Mouse (Mus musculus): Measurements from ENCODE around the gene Kcna7. TPM values are rescaled to one million over a fixed set of nuclear protein-coding genes. Genes with fewer than 3 reads are reported as not detected.
A peak's percentile ranks its signal among the peaks of the same experiment; 100 is the strongest.

Kcna7 gene
- polyA plus RNA-seq, 1 experiment from 2014 or later, result not detected

DNA sequence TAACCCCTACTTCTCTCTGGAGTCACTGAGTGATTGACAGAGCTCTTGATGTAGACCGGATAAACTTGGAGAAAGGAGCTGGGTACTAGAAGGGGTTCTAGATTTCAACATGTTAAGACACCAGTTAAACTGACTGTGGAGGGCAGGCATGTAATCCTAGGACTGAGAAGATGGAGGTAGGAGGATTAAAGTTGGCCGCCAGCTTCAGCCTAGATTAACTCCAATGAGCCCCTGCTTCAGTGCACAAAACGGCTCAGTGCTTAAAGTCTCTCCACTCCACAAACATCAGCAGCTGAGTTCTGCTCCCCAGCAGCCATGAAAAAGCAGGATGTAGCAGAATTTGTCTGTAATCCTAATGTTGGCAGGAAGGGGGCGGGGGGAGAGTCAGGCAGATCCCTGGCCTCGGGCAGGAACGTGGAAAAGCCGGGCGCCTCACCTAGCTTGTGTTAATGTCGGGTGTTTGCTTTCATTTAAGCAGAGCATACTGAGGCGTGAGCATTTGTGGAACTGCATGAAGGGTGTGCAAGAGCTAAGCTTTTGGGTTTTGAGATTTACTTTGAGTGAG, 3.9 kb upstream of the Kcna7 start:
- H3K4me2 ChIP-seq, result no peak overlapping the region
- no peak overlapping the region for H3K9ac ChIP-seq (ENCODE audit: low read depth, low read length)

DNA sequence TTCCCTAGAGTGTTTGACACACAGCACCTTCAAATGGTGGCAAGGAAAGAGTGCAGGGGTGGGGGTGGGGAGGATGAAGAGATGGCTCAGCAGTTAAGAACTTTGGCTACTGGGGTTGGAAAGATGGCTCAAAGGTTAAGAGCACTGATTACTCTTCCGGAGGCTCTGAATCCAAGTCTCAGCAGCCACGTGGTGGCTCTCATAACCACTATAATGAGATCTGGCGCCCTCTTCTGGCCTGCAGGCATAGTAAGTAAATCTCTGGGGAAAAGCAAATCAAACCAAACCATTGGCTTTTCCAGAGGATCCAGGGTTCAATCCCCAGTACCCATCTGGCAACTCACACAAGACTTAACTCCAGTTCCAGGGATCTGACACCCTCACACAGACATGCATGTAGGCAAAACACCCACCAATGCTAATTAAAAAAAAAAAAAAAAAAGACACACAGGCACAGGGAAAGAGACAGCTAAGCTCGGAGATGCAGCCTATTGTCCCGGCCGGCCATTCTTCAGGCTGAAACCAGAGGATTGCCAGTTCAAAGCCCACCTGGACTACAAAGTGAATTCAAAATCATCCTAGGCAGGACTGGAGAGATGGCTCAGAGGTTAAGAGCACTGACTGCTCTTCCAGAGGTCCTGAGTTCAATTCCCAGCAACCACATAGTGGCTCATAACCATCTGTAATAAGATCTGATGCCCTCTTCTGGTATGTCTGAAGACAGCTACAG, 1.8 kb upstream of the Kcna7 start:
- no peaks in the 10 kb centered on the region for H3K36me3 ChIP-seq (ENCODE audit: control insufficient read depth, insufficient read depth, low read length)
- peaks cover 4% of the 10 kb centered on the region; the same call in 1 of the 2 replicates for H3K4me1 ChIP-seq (replicated peaks; ENCODE audit: control insufficient read depth, insufficient read depth, low read length)
- WGBS, result 43% methylated on average over 6 of the region's 6 CpGs
- no peak for ATAC-seq (replicated peaks; ENCODE audit: low FRiP score)
- no peak overlapping the region for H3K9ac ChIP-seq (ENCODE audit: low read depth, low read length)
- H3K4me3 ChIP-seq (ENCODE audit: low read depth, low read length), result no peak overlapping the region
- no peak overlapping the region for H3K27ac ChIP-seq (ENCODE audit: low read depth, low read length)
- peaks cover 36% of the 10 kb centered on the region for H3K27me3 ChIP-seq (replicated peaks; ENCODE audit: control insufficient read depth, insufficient read depth, low read length)
- no peak for DNase-seq (ENCODE audit: low spot score)
- H3K9me3 ChIP-seq (ENCODE audit: control insufficient read depth, low read length), result no peaks in the 10 kb centered on the region
- no peak overlapping the region for H3K4me2 ChIP-seq

More for the DNA sequence above, 3.9 kb upstream of the Kcna7 start:
- ATAC-seq (replicated peaks; ENCODE audit: low FRiP score) (no peak), DNase-seq (ENCODE audit: low spot score) (no peak)
- Histone ChIP-seq H3K4me3 (ENCODE audit: low read depth, low read length) (no peak overlapping the region), H3K36me3 (ENCODE audit: control insufficient read depth, insufficient read depth, low read length) (no peaks in the 10 kb centered on the region), H3K4me1 (replicated peaks; ENCODE audit: control insufficient read depth, insufficient read depth, low read length) (peaks cover 6% of the 10 kb centered on the region; the same call in 1 of the 2 replicates), H3K9me3 (ENCODE audit: control insufficient read depth, low read length) (no peaks in the 10 kb centered on the region), H3K27me3 (replicated peaks; ENCODE audit: control insufficient read depth, insufficient read depth, low read length) (peaks cover 15% of the 10 kb centered on the region), H3K27ac (ENCODE audit: low read depth, low read length) (no peak overlapping the region)
- WGBS, result 74% methylated on average over 10 of the region's 10 CpGs

DNA sequence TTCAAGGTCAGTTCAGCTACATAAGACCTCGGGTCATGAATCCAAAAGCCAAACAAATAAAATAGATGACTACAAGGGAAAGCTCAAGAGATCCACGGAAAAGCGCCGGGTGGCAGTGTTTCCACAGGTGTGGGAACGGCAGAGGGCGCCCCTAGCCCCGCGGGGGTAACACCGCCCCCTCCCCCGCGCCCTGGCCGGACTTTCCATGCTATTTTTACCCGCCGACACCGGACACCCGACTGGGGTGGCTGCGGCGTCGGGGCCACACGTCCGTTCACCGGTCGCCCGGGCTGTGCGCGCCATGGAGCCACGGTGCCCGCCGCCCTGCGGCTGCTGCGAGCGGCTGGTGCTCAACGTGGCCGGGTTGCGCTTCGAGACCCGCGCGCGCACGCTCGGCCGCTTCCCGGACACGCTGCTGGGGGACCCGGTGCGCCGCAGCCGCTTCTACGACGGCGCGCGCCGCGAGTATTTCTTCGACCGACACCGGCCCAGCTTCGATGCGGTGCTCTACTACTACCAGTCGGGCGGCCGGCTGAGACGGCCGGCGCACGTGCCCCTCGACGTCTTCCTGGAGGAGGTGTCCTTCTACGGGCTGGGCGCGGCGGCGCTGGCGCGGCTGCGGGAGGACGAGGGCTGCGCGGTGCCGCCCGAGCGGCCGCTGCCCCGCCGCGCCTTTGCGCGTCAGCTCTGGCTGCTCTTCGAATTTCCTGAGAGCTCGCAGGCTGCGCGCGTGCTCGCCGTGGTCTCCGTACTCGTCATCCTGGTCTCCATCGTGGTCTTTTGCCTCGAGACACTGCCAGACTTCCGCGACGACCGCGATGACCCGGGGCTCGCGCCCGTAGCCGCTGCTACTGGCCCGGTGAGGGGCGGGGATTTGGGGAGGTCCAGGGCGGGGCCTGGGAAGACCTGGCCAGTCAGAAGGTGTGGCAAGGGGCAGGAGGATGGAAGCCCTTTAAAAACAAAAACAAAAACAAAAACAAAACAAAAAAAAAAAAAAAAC, 1.0 kb downstream of the Kcna7 start:
- H3K36me3 ChIP-seq (ENCODE audit: control insufficient read depth, insufficient read depth, low read length), result no peaks in the 10 kb centered on the region
- DNase-seq (ENCODE audit: low spot score), result no peak
- H3K4me3 ChIP-seq (ENCODE audit: low read depth, low read length), result peak overlapping the region; percentile 45
- H3K4me1 ChIP-seq (replicated peaks; ENCODE audit: control insufficient read depth, insufficient read depth, low read length), result peaks cover 4% of the 10 kb centered on the region; the same call in 1 of the 2 replicates
- peaks cover 63% of the 10 kb centered on the region for H3K27me3 ChIP-seq (replicated peaks; ENCODE audit: control insufficient read depth, insufficient read depth, low read length)
- ATAC-seq (replicated peaks; ENCODE audit: low FRiP score), result no peak
- peak overlapping the region; percentile 9; the same call in 1 of the 2 replicates for H3K9ac ChIP-seq (ENCODE audit: low read depth, low read length)
- no peak overlapping the region for H3K27ac ChIP-seq (ENCODE audit: low read depth, low read length)
- no peaks in the 10 kb centered on the region for H3K9me3 ChIP-seq (ENCODE audit: control insufficient read depth, low read length)
- H3K4me2 ChIP-seq, result peak overlapping the region; percentile 68
- 2% methylated on average over 113 of the region's 114 CpGs for WGBS

DNA sequence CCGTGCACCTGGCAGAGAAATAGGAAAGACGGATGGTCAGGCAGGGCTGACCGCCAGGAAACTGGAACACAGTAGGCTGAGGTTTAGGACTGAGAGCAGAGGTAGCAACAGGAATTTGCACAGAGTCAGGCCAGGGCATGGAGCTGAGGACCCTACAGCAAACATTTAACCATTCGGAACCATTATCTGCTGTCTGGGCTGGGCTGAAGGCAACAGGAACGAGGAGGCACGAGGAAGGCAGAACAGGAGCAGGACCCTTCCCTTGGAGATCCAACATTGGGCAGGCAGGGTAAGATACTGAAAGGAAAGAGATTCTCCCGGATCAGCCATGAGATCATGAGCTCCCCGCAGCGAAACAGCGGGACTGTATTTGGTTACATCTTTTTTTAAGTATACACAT, 2.4 kb downstream of the Kcna7 start:
- Histone ChIP-seq H3K4me3 (ENCODE audit: low read depth, low read length) (no peak overlapping the region), H3K27me3 (replicated peaks; ENCODE audit: control insufficient read depth, insufficient read depth, low read length) (peaks cover 77% of the 10 kb centered on the region), H3K9me3 (ENCODE audit: control insufficient read depth, low read length) (no peaks in the 10 kb centered on the region), H3K27ac (ENCODE audit: low read depth, low read length) (no peak overlapping the region), H3K4me1 (replicated peaks; ENCODE audit: control insufficient read depth, insufficient read depth, low read length) (peaks cover 4% of the 10 kb centered on the region; the same call in 1 of the 2 replicates), H3K9ac (ENCODE audit: low read depth, low read length) (no peak overlapping the region), H3K4me2 (no peak overlapping the region), H3K36me3 (ENCODE audit: control insufficient read depth, insufficient read depth, low read length) (no peaks in the 10 kb centered on the region)
- DNase-seq (ENCODE audit: low spot score), result no peak
- no peak for ATAC-seq (replicated peaks; ENCODE audit: low FRiP score)
- WGBS, result 73% methylated on average over 10 of the region's 10 CpGs

DNA sequence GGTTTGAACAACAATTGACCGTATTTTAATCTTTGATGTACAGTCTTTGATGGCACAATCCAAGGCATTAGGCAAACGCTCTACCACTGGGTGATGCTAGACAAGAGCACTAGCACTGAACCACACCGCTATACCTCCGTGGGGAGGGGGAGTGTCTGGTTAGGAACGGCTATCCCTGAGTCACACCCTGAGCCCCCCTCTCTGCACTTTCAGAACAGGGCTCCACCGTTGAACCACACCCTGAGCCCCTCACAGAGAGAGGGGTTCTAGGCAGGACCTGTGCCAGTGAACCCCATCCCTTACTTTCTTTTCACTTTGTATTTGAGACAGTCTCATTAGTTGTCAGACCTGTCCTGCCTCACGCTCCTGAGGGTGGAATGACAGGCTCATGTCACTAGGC, 2.9 kb downstream of the Kcna7 start:
- peaks cover 5% of the 10 kb centered on the region; the same call in 1 of the 2 replicates for H3K4me1 ChIP-seq (replicated peaks; ENCODE audit: control insufficient read depth, insufficient read depth, low read length)
- no peak overlapping the region for H3K9ac ChIP-seq (ENCODE audit: low read depth, low read length)
- H3K36me3 ChIP-seq (ENCODE audit: control insufficient read depth, insufficient read depth, low read length), result no peaks in the 10 kb centered on the region
- peaks cover 82% of the 10 kb centered on the region for H3K27me3 ChIP-seq (replicated peaks; ENCODE audit: control insufficient read depth, insufficient read depth, low read length)
- H3K27ac ChIP-seq (ENCODE audit: low read depth, low read length), result no peak overlapping the region
- no peak for DNase-seq (ENCODE audit: low spot score)
- no peak overlapping the region for H3K4me3 ChIP-seq (ENCODE audit: low read depth, low read length)
- WGBS, result 65% methylated on average over 7 of the region's 7 CpGs
- no peak for ATAC-seq (replicated peaks; ENCODE audit: low FRiP score)
- H3K9me3 ChIP-seq (ENCODE audit: control insufficient read depth, low read length), result no peaks in the 10 kb centered on the region
- no peak overlapping the region for H3K4me2 ChIP-seq

DNA sequence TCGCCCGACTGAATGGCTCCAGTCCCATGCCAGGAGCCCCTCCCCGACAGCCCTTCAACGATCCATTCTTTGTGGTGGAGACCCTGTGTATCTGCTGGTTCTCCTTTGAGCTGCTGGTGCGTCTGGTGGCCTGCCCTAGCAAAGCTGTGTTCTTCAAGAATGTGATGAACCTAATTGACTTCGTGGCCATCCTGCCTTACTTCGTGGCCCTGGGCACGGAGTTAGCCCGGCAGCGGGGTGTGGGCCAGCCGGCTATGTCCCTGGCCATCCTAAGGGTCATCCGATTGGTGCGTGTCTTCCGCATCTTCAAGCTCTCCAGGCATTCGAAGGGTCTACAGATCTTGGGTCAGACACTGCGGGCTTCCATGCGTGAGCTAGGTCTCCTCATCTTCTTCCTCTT, 3.5 kb downstream of the Kcna7 start:
- Histone ChIP-seq H3K9ac (ENCODE audit: low read depth, low read length) (no peak overlapping the region), H3K4me1 (replicated peaks; ENCODE audit: control insufficient read depth, insufficient read depth, low read length) (peaks cover 11% of the 10 kb centered on the region), H3K9me3 (ENCODE audit: control insufficient read depth, low read length) (no peaks in the 10 kb centered on the region), H3K4me3 (ENCODE audit: low read depth, low read length) (no peak overlapping the region), H3K36me3 (ENCODE audit: control insufficient read depth, insufficient read depth, low read length) (no peaks in the 10 kb centered on the region), H3K27ac (ENCODE audit: low read depth, low read length) (no peak overlapping the region), H3K27me3 (replicated peaks; ENCODE audit: control insufficient read depth, insufficient read depth, low read length) (peaks cover 88% of the 10 kb centered on the region), H3K4me2 (no peak overlapping the region)
- 84% methylated on average over 17 of the region's 17 CpGs for WGBS
- no peak for ATAC-seq (replicated peaks; ENCODE audit: low FRiP score)
- DNase-seq (ENCODE audit: low spot score), result no peak

DNA sequence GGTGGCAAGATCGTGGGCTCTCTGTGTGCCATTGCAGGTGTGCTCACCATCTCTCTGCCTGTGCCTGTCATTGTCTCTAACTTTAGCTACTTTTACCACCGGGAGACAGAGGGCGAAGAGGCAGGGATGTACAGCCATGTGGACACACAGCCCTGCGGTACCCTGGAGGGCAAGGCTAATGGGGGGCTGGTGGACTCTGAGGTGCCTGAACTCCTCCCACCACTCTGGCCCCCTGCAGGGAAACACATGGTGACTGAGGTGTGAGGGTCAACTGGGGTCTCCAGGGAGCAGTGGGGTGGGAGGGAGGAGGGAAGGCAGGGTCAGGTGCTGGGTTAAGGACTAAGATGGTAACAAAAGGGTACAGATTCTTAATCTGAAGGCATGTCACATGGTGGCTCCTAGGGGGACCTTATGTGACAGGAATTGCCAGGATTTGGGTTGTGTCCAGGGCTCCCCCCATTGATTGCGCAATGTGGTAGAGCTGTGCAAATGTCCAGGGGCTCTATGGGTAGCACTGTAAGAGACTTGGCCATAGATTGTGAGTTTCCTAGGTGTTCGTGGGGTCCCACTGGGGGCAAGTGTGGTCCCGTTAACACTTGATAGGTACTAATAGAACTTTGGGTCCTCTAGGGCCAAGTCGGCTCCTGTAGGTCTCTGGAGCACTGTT, 4.2 kb downstream of the Kcna7 start:
- no peak overlapping the region for H3K4me2 ChIP-seq
- ATAC-seq (replicated peaks; ENCODE audit: low FRiP score) (no peak), DNase-seq (ENCODE audit: low spot score) (no peak)
- 83% methylated on average over 8 of the region's 8 CpGs for WGBS
- H3K36me3 ChIP-seq (ENCODE audit: control insufficient read depth, insufficient read depth, low read length), result no peaks in the 10 kb centered on the region
- no peak overlapping the region for H3K4me3 ChIP-seq (ENCODE audit: low read depth, low read length)
- H3K4me1 ChIP-seq (replicated peaks; ENCODE audit: control insufficient read depth, insufficient read depth, low read length), result peaks cover 12% of the 10 kb centered on the region
- no peak overlapping the region for H3K27ac ChIP-seq (ENCODE audit: low read depth, low read length)
- peaks cover 95% of the 10 kb centered on the region for H3K27me3 ChIP-seq (replicated peaks; ENCODE audit: control insufficient read depth, insufficient read depth, low read length)
- no peak overlapping the region for H3K9ac ChIP-seq (ENCODE audit: low read depth, low read length)
- no peaks in the 10 kb centered on the region for H3K9me3 ChIP-seq (ENCODE audit: control insufficient read depth, low read length)

DNA sequence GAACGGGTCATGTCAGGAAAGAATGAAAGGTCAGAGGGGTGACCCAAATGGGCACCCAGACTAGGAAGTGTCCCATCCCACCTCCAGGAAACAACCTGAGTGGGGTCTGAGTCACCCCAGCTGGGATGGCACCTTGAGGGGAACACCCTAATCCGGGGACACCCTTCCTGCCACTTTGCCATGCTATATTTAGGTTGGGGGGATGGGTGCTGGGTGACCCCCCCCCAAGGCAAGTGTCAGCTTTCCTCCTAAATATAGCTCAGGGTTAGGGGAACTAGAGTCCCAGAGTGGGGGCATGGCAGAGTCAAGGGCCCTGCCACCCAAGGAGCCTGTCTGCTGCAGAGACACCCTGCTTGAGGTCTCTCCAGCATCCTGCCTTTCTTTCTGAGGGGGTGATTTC, 7.0 kb downstream of the Kcna7 start:
- no peak for DNase-seq (ENCODE audit: low spot score)
- Histone ChIP-seq H3K4me1 (replicated peaks; ENCODE audit: control insufficient read depth, insufficient read depth, low read length) (peaks cover 11% of the 10 kb centered on the region), H3K9me3 (ENCODE audit: control insufficient read depth, low read length) (no peaks in the 10 kb centered on the region), H3K36me3 (ENCODE audit: control insufficient read depth, insufficient read depth, low read length) (no peaks in the 10 kb centered on the region), H3K27me3 (replicated peaks; ENCODE audit: control insufficient read depth, insufficient read depth, low read length) (peaks cover 99% of the 10 kb centered on the region), H3K27ac (ENCODE audit: low read depth, low read length) (no peak overlapping the region), H3K4me3 (ENCODE audit: low read depth, low read length) (no peak overlapping the region), H3K9ac (ENCODE audit: low read depth, low read length) (no peak overlapping the region), H3K4me2 (no peak overlapping the region)
- WGBS, result 65% methylated on average over 2 of the region's 2 CpGs
- no peak for ATAC-seq (replicated peaks; ENCODE audit: low FRiP score)
